Mouse (Mus musculus): ENCODE measurements around the gene Cadm1. TPM values are rescaled to one million over a fixed set of nuclear protein-coding genes. Genes with fewer than 3 reads are reported as not detected.
A peak's percentile ranks its signal among the peaks of the same experiment; 100 is the strongest.

Gene Cadm1
- polyA plus RNA-seq, 1 experiment from 2014 or later: 150 TPM

DNA sequence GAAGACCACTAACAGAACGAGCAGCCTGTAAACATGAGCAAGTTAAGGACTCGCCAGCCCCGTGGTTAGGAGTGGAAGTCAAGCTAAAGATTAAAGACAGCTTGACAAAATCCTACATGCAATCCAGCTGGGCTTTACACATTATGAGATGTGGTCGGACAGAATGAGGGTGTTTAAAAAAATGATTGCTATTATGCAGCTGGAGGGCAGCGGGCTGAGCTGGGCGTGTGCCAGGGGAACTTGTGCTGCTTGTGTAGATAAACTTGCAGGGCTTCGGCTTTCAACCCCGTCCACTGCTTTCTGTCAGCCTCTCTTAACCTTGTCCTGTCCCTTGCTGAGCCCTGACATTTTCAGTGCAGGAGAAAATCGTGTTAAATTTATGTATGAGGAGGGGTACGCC is 158.3 kb downstream of the Cadm1 start:
- H3K9ac ChIP-seq (ENCODE audit: low read depth, low read length): no peak overlapping the region
- no peak for DNase-seq (ENCODE audit: low spot score)
- no peaks in the 10 kb centered on the region for H3K4me1 ChIP-seq (replicated peaks; ENCODE audit: control insufficient read depth, insufficient read depth, low read length)
- no peaks in the 10 kb centered on the region for H3K27me3 ChIP-seq (ENCODE audit: control insufficient read depth, insufficient read depth, low read length)
- H3K4me3 ChIP-seq (ENCODE audit: low read depth, low read length): no peak overlapping the region
- H3K36me3 ChIP-seq (ENCODE audit: control insufficient read depth, insufficient read depth, low read length): no peaks in the 10 kb centered on the region
- no peak overlapping the region for H3K27ac ChIP-seq (ENCODE audit: low read depth, low read length)
- H3K9me3 ChIP-seq (ENCODE audit: control insufficient read depth, low read length): no peaks in the 10 kb centered on the region
- H3K4me2 ChIP-seq (replicated peaks; ENCODE audit: low read depth, low read length): no peak overlapping the region
- 72% methylated on average over 10 of the region's 10 CpGs for WGBS
- ATAC-seq (ENCODE audit: low FRiP score): no peak

- H3K9me3 ChIP-seq (ENCODE audit: control insufficient read depth, low read length): no peaks in the 10 kb centered on the region
- no peak overlapping the region for H3K4me2 ChIP-seq (replicated peaks; ENCODE audit: low read depth, low read length)
- ATAC-seq (ENCODE audit: low FRiP score): no peak
- H3K9ac ChIP-seq (ENCODE audit: low read depth, low read length): no peak overlapping the region
- no peaks in the 10 kb centered on the region for H3K4me1 ChIP-seq (replicated peaks; ENCODE audit: control insufficient read depth, insufficient read depth, low read length)
- no peak overlapping the region for H3K4me3 ChIP-seq (ENCODE audit: low read depth, low read length)
- 80% methylated on average over 13 of the region's 13 CpGs for WGBS
- no peaks in the 10 kb centered on the region for H3K27me3 ChIP-seq (ENCODE audit: control insufficient read depth, insufficient read depth, low read length)
- DNase-seq (ENCODE audit: low spot score): no peak
- no peaks in the 10 kb centered on the region for H3K36me3 ChIP-seq (ENCODE audit: control insufficient read depth, insufficient read depth, low read length)
- no peak overlapping the region for H3K27ac ChIP-seq (ENCODE audit: low read depth, low read length)
Observed at GRCm38 (mm10) chr9:47692911-47693310, 162.9 kb downstream of the Cadm1 start.

DNA sequence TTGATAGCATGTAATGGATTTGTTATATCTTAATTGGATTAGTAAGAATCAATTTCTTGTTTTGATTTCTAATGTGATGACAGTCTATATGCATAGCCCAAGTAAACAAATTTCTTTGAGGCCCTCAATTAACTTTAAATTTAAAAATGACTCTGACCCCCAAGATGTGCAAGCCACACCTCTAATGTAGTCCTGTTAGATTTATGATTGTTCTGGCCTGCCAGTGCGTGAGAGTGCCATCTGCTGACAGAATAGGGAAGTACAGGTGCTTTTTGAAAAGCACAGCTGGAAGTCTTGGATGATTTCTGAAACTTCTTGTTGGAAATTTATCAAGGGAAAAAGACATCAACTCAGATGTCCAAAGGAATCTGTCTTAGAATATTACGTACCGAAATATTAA is 169.1 kb downstream of the Cadm1 start:
- ATAC-seq (ENCODE audit: low FRiP score): no peak
- 66% methylated on average over 3 of the region's 3 CpGs for WGBS
- peak; percentile 83 for DNase-seq (ENCODE audit: low spot score)
- Histone ChIP-seq H3K4me2 (replicated peaks; ENCODE audit: low read depth, low read length) (no peak overlapping the region), H3K27ac (ENCODE audit: low read depth, low read length) (no peak overlapping the region), H3K36me3 (ENCODE audit: control insufficient read depth, insufficient read depth, low read length) (no peaks in the 10 kb centered on the region), H3K27me3 (ENCODE audit: control insufficient read depth, insufficient read depth, low read length) (no peaks in the 10 kb centered on the region), H3K9ac (ENCODE audit: low read depth, low read length) (no peak overlapping the region), H3K4me1 (replicated peaks; ENCODE audit: control insufficient read depth, insufficient read depth, low read length) (no peaks in the 10 kb centered on the region), H3K4me3 (ENCODE audit: low read depth, low read length) (no peak overlapping the region), H3K9me3 (ENCODE audit: control insufficient read depth, low read length) (no peaks in the 10 kb centered on the region)

- Histone ChIP-seq H3K9ac (ENCODE audit: low read depth, low read length) (no peak overlapping the region), H3K4me1 (replicated peaks; ENCODE audit: control insufficient read depth, insufficient read depth, low read length) (no peaks in the 10 kb centered on the region), H3K36me3 (ENCODE audit: control insufficient read depth, insufficient read depth, low read length) (no peaks in the 10 kb centered on the region), H3K9me3 (ENCODE audit: control insufficient read depth, low read length) (no peaks in the 10 kb centered on the region), H3K27me3 (ENCODE audit: control insufficient read depth, insufficient read depth, low read length) (no peaks in the 10 kb centered on the region), H3K4me3 (ENCODE audit: low read depth, low read length) (no peak overlapping the region), H3K4me2 (replicated peaks; ENCODE audit: low read depth, low read length) (no peak overlapping the region), H3K27ac (ENCODE audit: low read depth, low read length) (no peak overlapping the region)
- DNase-seq (ENCODE audit: low spot score) (no peak), ATAC-seq (ENCODE audit: low FRiP score) (no peak)
- 84% methylated on average over 5 of the region's 5 CpGs for WGBS
Observed at GRCm38 (mm10) chr9:47700021-47700420, 170.0 kb downstream of the Cadm1 start.

GRCm38 (mm10) chr9:47703026-47703876 is 173.3 kb downstream of the Cadm1 start:
- Histone ChIP-seq H3K9ac (ENCODE audit: low read depth, low read length) (no peak overlapping the region), H3K4me3 (ENCODE audit: low read depth, low read length) (no peak overlapping the region), H3K27ac (ENCODE audit: low read depth, low read length) (no peak overlapping the region), H3K4me1 (replicated peaks; ENCODE audit: control insufficient read depth, insufficient read depth, low read length) (no peaks in the 10 kb centered on the region), H3K36me3 (ENCODE audit: control insufficient read depth, insufficient read depth, low read length) (no peaks in the 10 kb centered on the region), H3K27me3 (ENCODE audit: control insufficient read depth, insufficient read depth, low read length) (no peaks in the 10 kb centered on the region), H3K4me2 (replicated peaks; ENCODE audit: low read depth, low read length) (no peak overlapping the region), H3K9me3 (ENCODE audit: control insufficient read depth, low read length) (no peaks in the 10 kb centered on the region)
- 85% methylated on average over 19 of the region's 19 CpGs for WGBS
- ATAC-seq (ENCODE audit: low FRiP score): no peak
- DNase-seq (ENCODE audit: low spot score): no peak

- H3K36me3 ChIP-seq (ENCODE audit: control insufficient read depth, insufficient read depth, low read length): no peaks in the 10 kb centered on the region
- H3K4me2 ChIP-seq (replicated peaks; ENCODE audit: low read depth, low read length): no peak overlapping the region
- WGBS: 78% methylated on average over 9 of the region's 9 CpGs
- no peaks in the 10 kb centered on the region for H3K9me3 ChIP-seq (ENCODE audit: control insufficient read depth, low read length)
- no peaks in the 10 kb centered on the region for H3K4me1 ChIP-seq (replicated peaks; ENCODE audit: control insufficient read depth, insufficient read depth, low read length)
- DNase-seq (ENCODE audit: low spot score) (no peak), ATAC-seq (ENCODE audit: low FRiP score) (no peak)
- H3K27ac ChIP-seq (ENCODE audit: low read depth, low read length): no peak overlapping the region
- no peak overlapping the region for H3K4me3 ChIP-seq (ENCODE audit: low read depth, low read length)
- no peaks in the 10 kb centered on the region for H3K27me3 ChIP-seq (ENCODE audit: control insufficient read depth, insufficient read depth, low read length)
- H3K9ac ChIP-seq (ENCODE audit: low read depth, low read length): no peak overlapping the region
Observed at GRCm38 (mm10) chr9:47706341-47706740, 176.4 kb downstream of the Cadm1 start.

- H3K4me1 ChIP-seq (replicated peaks; ENCODE audit: control insufficient read depth, insufficient read depth, low read length): no peaks in the 10 kb centered on the region
- DNase-seq (ENCODE audit: low spot score) (no peak), ATAC-seq (ENCODE audit: low FRiP score) (no peak)
- WGBS: 82% methylated on average over 6 of the region's 6 CpGs
- no peak overlapping the region for H3K27ac ChIP-seq (ENCODE audit: low read depth, low read length)
- no peak overlapping the region for H3K4me2 ChIP-seq (replicated peaks; ENCODE audit: low read depth, low read length)
- no peaks in the 10 kb centered on the region for H3K9me3 ChIP-seq (ENCODE audit: control insufficient read depth, low read length)
- H3K4me3 ChIP-seq (ENCODE audit: low read depth, low read length): no peak overlapping the region
- H3K9ac ChIP-seq (ENCODE audit: low read depth, low read length): no peak overlapping the region
- H3K36me3 ChIP-seq (ENCODE audit: control insufficient read depth, insufficient read depth, low read length): no peaks in the 10 kb centered on the region
- H3K27me3 ChIP-seq (ENCODE audit: control insufficient read depth, insufficient read depth, low read length): no peaks in the 10 kb centered on the region
Observed at GRCm38 (mm10) chr9:47707326-47707725, 177.4 kb downstream of the Cadm1 start.

DNA sequence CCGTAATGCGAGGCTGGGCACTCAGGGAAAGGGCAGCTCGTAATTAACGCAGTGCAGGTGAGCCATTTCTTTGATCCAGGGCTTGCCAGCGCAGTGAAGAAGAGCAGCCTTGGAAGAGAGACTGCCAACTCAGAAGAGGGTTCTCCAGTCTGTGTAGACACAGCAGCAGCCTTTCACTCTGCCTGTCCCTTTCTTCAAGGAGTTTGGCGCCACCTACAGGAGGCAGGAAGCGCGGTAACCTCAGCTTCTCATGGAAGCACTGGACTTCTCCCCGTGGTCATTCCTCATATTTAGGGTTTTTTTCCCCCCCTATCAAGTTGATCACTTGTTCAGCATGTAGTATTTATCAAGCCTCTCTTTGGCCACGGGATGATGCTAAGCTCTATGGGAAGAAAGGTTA is 178.3 kb downstream of the Cadm1 start:
- no peak overlapping the region for H3K27ac ChIP-seq (ENCODE audit: low read depth, low read length)
- WGBS: 25% methylated on average over 10 of the region's 10 CpGs
- H3K4me2 ChIP-seq (replicated peaks; ENCODE audit: low read depth, low read length): no peak overlapping the region
- ATAC-seq (ENCODE audit: low FRiP score) (no peak), DNase-seq (ENCODE audit: low spot score) (peak; percentile 88)
- no peak overlapping the region for H3K9ac ChIP-seq (ENCODE audit: low read depth, low read length)
- no peaks in the 10 kb centered on the region for H3K9me3 ChIP-seq (ENCODE audit: control insufficient read depth, low read length)
- no peaks in the 10 kb centered on the region for H3K27me3 ChIP-seq (ENCODE audit: control insufficient read depth, insufficient read depth, low read length)
- H3K4me3 ChIP-seq (ENCODE audit: low read depth, low read length): no peak overlapping the region
- H3K4me1 ChIP-seq (replicated peaks; ENCODE audit: control insufficient read depth, insufficient read depth, low read length): no peaks in the 10 kb centered on the region
- no peaks in the 10 kb centered on the region for H3K36me3 ChIP-seq (ENCODE audit: control insufficient read depth, insufficient read depth, low read length)

DNA sequence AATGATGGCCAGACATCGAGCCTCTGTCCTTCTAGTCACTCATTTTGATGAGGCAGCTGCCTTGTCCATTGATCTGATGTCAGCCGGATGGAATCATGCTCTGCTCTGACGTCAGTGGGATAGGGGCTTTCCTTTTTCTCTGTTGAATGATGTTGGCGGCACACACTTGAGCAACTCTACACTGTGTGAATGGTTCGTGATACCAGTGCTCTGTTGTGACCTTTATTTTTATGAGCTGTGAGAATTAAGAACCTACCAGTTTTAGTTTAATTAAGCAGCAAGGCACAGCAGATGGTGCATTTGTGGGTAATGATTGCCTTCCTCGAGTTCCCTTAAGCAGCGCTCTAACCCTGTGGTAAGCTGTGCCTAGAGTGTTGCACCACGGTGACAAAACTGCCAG is 181.0 kb downstream of the Cadm1 start:
- 82% methylated on average over 8 of the region's 8 CpGs for WGBS
- H3K27ac ChIP-seq (ENCODE audit: low read depth, low read length): no peak overlapping the region
- H3K4me1 ChIP-seq (replicated peaks; ENCODE audit: control insufficient read depth, insufficient read depth, low read length): no peaks in the 10 kb centered on the region
- H3K27me3 ChIP-seq (ENCODE audit: control insufficient read depth, insufficient read depth, low read length): no peaks in the 10 kb centered on the region
- no peak overlapping the region for H3K4me2 ChIP-seq (replicated peaks; ENCODE audit: low read depth, low read length)
- ATAC-seq (ENCODE audit: low FRiP score) (no peak), DNase-seq (ENCODE audit: low spot score) (no peak)
- H3K9ac ChIP-seq (ENCODE audit: low read depth, low read length): no peak overlapping the region
- no peaks in the 10 kb centered on the region for H3K9me3 ChIP-seq (ENCODE audit: control insufficient read depth, low read length)
- H3K4me3 ChIP-seq (ENCODE audit: low read depth, low read length): no peak overlapping the region
- no peaks in the 10 kb centered on the region for H3K36me3 ChIP-seq (ENCODE audit: control insufficient read depth, insufficient read depth, low read length)
